Mouse (Mus musculus): ENCODE measurements around the gene Fgf2.

- TF ChIP-seq CTCF (IDR thresholded peaks at IDR 0.05; ENCODE audit: low read depth) (no peak), EP300 (IDR thresholded peaks at IDR 0.05; ENCODE audit: low read depth) (no peak)
Measured at GRCm38 (mm10) chr3:37381457-37381856, 33.3 kb downstream of the Fgf2 start.
